Mouse (Mus musculus) liver, postnatal 0 days (tissue): ENCODE results near the gene Vmn2r101.

ENCODE experiments used
- CTCF ChIP-seq: sonication (generic); IDR thresholded peaks from 2 replicates; pipeline ENCODE4 v1.5.1; 2016; ENCODE audit warnings: antibody characterized with exemption, low read depth
- EP300 ChIP-seq: IDR thresholded peaks from 2 replicates; pipeline ENCODE4 v1.6.1; 2016; ENCODE audit warnings: antibody characterized with exemption, low read depth, mild to moderate bottlenecking

- TF ChIP-seq CTCF (no peak), EP300 (no peak)
Measured at GRCm38 (mm10) chr17:19660028-19660427, 83.0 kb downstream of the Vmn2r101 start, which contains the start of gene Vmn2r102.
